Mouse (Mus musculus) thymus, adult 2 months (tissue): Measurements from ENCODE around the gene Krtdap.

ENCODE experiments used
- CTCF ChIP-seq: fragments of 200-500 bp; IDR thresholded peaks from 2 replicates; pipeline ENCODE4 v1.5.1; 2012; ENCODE audit warnings: mild to moderate bottlenecking, control low read depth, low read length, moderate library complexity, borderline replicate concordance; ENCODE audit not compliant: control insufficient read depth, poor library complexity, insufficient read depth; ENCODE audit errors: extremely low read depth
- POLR2A ChIP-seq: fragments of 200-500 bp; IDR thresholded peaks from 2 replicates; pipeline ENCODE4 v1.6.1; 2012; ENCODE audit warnings: mild to moderate bottlenecking, low read length, control low read depth, moderate library complexity; ENCODE audit not compliant: control insufficient read depth, poor library complexity, insufficient read depth; ENCODE audit errors: extremely low read depth

DNA sequence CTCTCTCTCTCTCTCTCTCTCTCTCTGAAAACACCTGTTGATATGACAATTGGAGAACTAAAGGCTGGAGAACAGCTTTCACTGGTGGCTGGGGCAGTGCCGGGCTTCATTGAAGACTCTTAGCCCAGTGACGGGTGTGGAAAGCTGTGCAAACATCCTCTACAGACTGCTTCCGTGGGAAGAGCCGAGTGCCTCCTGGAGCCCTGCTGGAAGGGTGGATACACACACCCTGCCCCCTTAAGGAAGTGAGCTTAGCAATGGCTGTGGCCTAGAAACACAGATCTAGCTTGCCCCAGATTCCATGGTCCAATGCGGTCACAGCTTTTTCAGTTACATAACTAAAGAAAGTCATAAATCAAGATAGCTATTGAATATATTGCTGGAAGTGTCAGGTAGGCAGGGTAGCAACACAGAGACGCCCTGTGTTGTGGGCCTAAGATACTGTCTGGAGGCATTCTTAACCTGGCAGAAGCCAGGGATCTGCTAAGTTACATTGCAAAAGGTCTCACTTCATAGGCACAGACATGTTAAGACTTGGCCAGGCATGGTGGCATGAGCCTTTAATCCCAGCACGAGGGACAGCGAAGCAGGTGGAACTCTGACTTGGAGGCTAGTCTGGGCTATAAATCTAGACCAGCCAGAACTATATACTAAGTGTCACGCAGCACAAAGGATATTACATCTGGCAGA lies 16.5 kb downstream of the Krtdap start:
- no peak for TF ChIP-seq CTCF
- TF ChIP-seq POLR2A: no peak
